Mouse (Mus musculus) E14TG2a.4 (cell line): ENCODE measurements around the gene Nbl1.

Source experiments
- CTCF ChIP-seq: conservative IDR thresholded peaks from 2 replicates; pipeline ENCODE4 v1.5.1; 2014; ENCODE audit warnings: low read length
- NANOG ChIP-seq: IDR thresholded peaks from 2 replicates; pipeline ENCODE4 v1.6.1; 2014; ENCODE audit warnings: borderline replicate concordance, low read length, mixed read lengths
- POU5F1 ChIP-seq: IDR thresholded peaks from 2 replicates; pipeline ENCODE4 v1.6.1; 2014; ENCODE audit warnings: low read length, borderline replicate concordance

GRCm38 (mm10) chr4:139100326-139100725 is 7.5 kb upstream of the Nbl1 start:
- TF ChIP-seq CTCF = no peak
- no peak for TF ChIP-seq POU5F1
- TF ChIP-seq NANOG = no peak
